Mouse (Mus musculus): ENCODE measurements around the gene Fbxo42.

DNA sequence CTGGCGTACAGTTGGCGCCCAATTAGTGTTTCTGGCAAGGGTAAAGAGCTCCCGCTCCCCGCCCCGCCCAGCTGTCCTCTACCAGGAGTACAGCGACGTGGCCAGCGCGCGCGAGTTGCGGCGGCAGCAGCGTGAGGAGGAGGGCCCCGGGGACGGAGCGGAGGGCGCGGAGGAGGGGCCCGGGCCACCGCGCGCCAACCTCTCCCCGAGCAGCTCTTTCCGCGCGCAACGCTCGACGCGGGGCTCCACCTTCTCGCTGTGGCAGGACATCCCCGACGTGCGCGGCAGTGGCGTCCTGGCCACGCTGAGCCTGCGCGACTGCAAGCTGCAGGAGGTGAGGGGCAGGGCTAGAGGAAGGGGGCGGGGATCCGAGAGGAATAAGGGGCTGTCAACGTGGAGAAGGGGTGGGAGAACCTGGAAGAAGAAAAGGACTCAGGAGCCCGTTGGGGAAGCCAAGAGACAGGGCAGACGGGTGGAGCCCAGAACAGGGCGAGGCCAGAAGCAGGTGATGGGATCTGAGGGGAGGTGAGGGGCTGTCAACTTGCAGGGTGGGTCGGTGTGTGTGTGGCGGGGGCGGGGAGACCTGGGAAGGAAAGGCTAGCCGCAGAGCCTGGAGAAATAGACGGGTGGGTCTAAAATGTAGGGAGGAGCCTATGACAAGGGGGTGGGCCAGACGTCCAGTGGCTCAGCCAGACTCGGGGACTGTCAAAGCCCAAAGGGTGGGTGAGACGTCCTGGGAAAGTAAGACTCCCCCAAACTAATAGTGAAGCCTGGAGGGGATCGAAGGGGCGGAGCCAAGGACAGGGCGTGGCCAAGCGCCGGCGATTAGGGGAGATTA lies 100.3 kb downstream of the Fbxo42 start:
- no peak for TF ChIP-seq GATA1 (IDR thresholded peaks at IDR 0.05; ENCODE audit: borderline replicate concordance, low read length)
- TF ChIP-seq FLI1 (IDR thresholded peaks at IDR 0.05; ENCODE audit: low read length): no peak

Data from megakaryocyte, embryonic 14.5 days (primary cell).